Mouse (Mus musculus): ENCODE measurements around the gene Olfr461.
"Not testable (repeated sequence)": the region's sequence is repeated elsewhere in the genome, so short reads cannot be mapped to it uniquely, and the experiment has no call there.

The Olfr461 gene

DNA sequence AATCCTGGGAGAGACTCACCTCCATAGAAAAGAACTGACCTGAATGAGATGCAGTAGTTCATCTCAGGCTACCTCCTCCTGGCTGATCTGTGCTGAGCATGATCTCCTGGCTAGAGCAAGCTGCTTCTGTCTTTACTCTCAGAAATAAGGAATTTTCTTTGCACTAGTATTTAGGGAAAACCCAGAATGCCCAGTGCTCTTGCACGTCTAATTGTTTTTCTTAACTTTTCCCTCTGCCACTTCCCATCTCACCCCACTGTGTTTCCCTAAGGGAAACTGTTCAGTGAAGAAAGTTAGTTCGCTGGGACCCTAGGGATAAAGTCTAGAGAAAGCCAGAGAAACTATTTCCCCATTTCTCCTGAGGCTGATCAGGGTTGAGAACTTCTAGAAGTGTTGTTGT lies at the start of gene Olfr461:
Olfr461 (minus strand) TSS at position 101 of the 400 bp plus-strand sequence.
- CTCF ChIA-PET, result no interaction called here

DNA sequence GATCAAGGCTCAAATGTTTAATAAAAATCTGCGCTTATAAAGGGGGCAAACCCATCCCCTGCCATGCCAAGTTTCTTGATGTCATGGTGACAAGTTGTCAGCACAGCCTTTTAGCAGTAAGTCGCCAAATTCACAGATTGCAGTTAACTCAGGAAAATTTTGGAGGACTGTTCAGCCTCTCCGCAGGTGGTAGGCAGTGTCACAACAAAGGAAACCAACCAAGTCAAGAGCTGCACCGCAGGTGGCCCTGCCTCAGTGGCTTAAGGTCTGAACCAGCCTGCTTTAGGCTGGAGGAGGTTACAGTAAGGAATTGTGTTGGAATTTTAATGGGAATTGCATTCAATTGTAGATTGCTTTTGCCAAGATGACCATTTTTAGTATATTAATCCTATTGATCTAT lies 43.7 kb upstream of the Olfr461 start:
- CTCF ChIA-PET, result not testable (repeated sequence)

DNA sequence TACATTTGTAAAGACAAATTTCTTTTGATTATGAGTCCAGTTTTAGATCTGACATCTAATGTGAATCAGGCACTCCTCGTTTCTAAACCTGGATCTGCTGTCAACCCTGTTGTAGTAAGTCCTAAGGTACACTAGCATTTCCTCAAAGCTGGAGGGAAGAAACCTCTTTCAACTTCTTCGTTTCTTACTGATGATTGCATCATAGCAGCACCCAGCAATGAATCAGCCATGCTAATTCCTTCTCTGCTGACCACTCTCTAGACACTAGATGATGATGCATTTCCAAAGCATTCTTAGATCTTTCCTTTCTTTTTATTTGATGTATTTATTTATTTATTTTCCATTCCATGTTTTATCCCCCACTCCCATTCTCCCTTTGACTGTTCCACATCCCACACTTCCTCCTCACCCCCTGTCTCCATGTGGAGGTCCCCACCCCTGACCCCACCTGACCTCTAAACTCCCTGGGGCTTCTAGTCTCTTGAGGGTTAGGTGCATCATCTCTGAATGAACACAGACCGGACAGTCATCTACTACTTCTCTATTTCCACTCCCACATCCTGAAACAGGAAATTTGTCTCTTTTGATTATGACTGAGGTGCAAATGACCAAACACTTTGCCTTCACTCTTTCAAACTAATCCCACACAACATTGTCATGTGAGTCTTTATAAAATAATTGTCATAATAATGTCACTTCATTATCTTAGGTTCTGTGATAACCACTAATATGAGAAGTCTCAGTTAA lies 40.1 kb upstream of the Olfr461 start:
- CTCF ChIA-PET, result no interaction called here

DNA sequence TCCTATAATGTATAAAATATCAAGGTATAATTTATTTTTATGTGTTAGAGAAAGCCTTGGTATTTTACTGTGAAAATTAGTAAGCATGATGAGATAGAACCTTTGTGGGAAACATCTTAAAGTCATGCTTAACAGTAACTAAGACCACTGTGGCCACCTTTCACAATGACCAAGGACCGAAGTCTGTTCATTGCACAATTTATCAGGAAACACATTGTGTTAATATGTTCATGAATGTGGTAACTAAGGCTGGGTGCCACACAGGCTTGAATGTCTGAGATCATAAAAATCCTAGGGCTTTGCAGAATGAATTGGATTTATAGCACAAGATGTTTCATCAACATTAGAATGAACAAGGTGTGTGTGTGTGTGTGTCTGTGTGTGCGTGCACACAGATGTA lies 33.5 kb upstream of the Olfr461 start:
- CTCF ChIA-PET, result no interaction called here

DNA sequence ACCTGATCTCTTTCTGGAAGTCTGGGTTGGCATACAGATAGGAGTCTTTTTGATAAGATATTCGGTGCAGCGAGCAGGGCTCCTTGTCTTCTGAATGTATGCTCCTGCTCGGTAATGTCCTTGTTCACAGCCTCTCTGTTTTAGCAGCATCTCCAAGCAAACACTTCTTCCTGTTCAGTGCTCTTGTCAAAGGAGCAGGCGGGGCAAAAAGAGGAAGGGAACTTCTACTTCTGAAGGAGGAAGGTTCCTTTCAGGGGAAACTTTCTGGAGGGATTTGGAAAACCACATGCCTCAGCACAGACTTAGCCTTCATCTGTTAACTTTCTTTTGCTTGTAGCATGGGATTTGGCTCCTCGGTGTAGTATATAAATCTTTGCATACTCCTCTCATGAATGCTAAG lies 30.8 kb upstream of the Olfr461 start, which contains the start of gene Clec5a:
Clec5a (minus strand) TSS at position 177 of the 400 bp plus-strand sequence.
- CTCF ChIA-PET, result no interaction called here

DNA sequence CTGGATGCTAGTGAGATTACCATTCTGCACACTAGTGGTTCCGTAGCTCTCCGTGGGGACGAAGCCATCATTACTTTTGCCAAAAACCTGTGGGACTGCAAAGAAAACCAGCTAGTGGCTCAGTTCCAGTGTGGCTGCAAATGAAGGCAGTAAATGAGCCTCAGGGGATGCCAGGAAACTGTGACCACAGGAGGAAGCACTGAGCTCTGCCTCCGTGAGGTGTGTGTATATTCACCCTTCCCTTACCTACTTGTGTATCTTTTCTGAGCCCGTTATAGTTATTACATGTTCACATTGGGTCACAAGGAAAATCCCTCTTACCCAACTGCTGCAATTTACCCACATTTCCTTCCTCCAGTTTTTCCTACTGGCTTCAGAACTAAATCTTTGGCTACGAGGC lies 29.5 kb upstream of the Olfr461 start:
- CTCF ChIA-PET, result no interaction called here

DNA sequence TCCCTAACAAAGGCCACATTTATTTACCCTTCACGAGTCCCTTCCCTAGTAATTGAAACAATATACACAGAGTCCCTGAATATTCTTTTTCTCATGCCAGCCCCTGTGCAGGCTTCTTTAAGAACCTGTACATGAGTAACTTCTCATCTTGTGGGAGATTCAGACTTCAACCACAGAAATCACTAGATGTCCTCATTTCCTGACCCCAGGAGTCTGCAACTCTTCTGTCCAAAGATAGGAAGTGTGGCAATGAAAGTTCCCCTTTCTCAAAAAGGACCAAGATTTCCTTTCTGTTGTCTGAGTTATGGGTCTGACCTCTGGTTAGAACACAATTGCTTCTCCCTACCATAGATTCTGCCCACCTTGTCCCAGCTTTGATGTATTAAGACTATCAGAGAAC lies 21.5 kb upstream of the Olfr461 start:
- CTCF ChIA-PET, result no interaction called here

DNA sequence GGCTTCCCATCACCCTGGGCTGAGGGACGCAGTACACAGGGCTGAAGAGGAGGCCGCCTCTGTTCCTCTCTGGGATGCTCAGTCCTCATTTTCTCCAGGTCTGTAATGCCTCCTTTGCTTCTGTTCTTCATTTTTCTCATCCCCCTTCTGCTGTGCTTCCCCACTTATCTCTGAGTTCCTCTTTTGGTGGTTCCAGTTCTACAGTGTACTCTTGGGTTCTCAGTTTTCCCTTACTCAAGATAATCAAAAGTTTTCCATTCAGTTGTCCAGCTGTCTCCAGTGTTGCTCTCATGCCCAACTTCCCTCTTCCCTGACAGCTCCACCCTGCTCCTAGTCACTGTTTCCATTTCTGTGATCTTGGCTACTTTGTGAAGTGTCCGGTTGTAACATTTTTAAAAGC lies 18.8 kb upstream of the Olfr461 start:
- CTCF ChIA-PET, result no interaction called here

DNA sequence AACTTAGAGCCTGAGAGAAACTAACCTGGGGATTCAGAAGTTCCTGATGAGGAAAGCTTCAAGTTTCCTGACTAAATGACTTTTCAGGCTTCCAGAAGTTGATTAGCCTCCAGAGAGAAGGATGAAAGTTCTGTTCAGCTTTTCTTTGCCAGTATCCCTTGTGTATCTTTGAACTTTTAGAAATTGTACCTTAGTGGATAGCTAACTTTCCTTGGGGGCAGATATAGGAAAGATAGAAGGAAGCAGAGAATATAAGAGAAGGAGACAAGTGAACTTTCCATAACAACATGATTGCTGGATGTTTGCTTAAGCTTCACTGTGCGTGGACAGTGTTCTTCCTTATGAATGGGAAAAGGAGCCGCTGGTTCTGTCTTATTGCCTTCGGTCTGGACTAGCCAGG lies 14.3 kb upstream of the Olfr461 start, which contains the start of gene Olfr460:
Olfr460 (plus strand) TSS at position 301 of the 400 bp plus-strand sequence.
- CTCF ChIA-PET, result no interaction called here

DNA sequence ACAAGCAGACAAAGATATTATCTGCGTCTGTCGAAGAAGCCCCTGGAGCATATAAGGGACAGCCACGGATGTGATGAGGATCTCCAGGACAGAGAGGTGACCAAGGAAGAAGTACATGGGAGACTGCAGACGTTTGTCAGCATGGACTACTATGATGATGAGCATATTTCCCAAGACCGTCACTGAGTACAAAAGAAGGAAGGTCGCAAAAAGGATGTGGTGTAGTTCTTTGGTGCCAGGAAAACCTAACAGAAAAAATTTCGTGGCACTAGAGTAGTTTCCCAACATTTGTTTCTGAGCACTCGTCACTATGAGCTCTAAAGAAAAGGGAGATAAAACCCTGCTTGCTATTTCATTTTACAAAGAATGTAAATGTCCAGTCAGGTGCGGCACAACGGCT lies 10.2 kb downstream of the Olfr461 start:
- CTCF ChIA-PET, result no interaction called here

DNA sequence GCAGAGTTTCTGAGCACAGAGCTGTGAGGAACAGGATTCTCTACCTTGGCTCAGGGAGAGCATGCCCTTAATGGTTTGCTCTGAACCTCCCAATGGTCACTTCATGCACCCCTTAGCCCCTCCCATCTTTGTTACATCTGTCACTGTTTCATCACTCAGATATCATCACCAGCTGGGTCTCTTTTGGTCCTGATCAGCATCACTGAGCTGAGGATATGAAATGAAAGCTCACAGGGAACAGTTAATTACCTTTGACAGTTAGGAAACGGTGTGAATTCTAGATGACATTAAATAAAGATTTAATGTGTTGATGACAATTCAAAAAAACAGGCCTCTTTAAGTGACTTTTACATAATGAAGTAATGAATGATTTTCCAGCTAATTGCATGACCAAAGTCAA lies 35.4 kb downstream of the Olfr461 start, which contains the start of gene Prss37:
Prss37 (minus strand) TSS at position 101 of the 400 bp plus-strand sequence.
- CTCF ChIA-PET, result no interaction called here

DNA sequence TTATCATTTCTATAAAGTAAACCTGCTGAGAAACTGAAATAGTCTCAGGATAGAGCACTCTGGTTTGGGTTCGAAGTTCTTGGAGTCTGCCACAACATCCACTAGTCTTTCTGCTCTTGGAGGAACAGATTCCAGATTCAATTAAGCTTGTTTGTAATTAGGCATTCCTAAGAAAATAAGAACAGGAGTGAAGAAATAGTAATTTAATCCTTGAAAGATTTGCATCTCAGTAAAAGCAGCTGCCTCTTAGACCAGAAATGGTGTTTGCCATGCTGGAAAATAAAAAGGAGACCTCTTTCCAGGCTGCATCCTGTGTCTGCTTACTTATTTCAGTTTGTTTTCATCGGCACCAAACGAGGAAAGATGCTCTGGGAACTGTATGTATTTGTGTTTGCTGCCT lies 61.6 kb downstream of the Olfr461 start, which contains the start of gene Tas2r108:
Tas2r108 (plus strand) TSS at position 301 of the 400 bp plus-strand sequence.
- CTCF ChIA-PET, result no interaction called here

Measured in spleen, embryonic (tissue).